Mouse (Mus musculus) forebrain, embryonic 16.5 days (tissue): ENCODE measurements around the gene Slc16a3. TPM values are rescaled to one million over a fixed set of nuclear protein-coding genes. Genes with fewer than 3 reads are reported as not detected.

Source experiments
- ATAC-seq: fragments of 200-750 bp; cut with Nextera tagmentation; 2 replicates; pipeline ENCODE4 v1.8.0; 2017; ENCODE audit warnings: mild to moderate bottlenecking, moderate library complexity
- H3K27ac ChIP-seq: fragments of 300-500 bp; sonication (generic); 2 replicates; pipeline ENCODE4 v1.5.1; 2014; ENCODE audit warnings: low read length, control low read depth
- H3K27me3 ChIP-seq: fragments of 300-500 bp; sonication (generic); replicated peaks from 2 replicates; pipeline ENCODE4 v1.6.1; 2014; ENCODE audit warnings: low read length; ENCODE audit not compliant: control insufficient read depth, insufficient read depth
- H3K36me3 ChIP-seq: fragments of 300-500 bp; sonication (generic); 2 replicates; pipeline ENCODE4 v1.6.1; 2014; ENCODE audit not compliant: control insufficient read depth, insufficient read depth
- H3K4me1 ChIP-seq: fragments of 300-500 bp; sonication (generic); replicated peaks from 2 replicates; pipeline ENCODE4 v1.6.1; 2014; ENCODE audit warnings: low read length; ENCODE audit not compliant: control insufficient read depth, insufficient read depth
- H3K4me2 ChIP-seq: fragments of 300-500 bp; sonication (generic); 2 replicates; pipeline ENCODE4 v1.6.1; 2014; ENCODE audit warnings: mild to moderate bottlenecking, low read length, control low read depth
- H3K4me3 ChIP-seq: fragments of 300-500 bp; sonication (generic); replicated peaks from 2 replicates; pipeline ENCODE4 v1.5.1; 2014; ENCODE audit warnings: mild to moderate bottlenecking, low read length, control low read depth
- H3K9ac ChIP-seq: fragments of 300-500 bp; sonication (generic); replicated peaks from 2 replicates; pipeline ENCODE4 v1.6.1; 2014; ENCODE audit warnings: low read depth, low read length, control low read depth
- H3K9me3 ChIP-seq: fragments of 300-500 bp; sonication (generic); 2 replicates; pipeline ENCODE4 v1.6.1; 2016; ENCODE audit warnings: low read length; ENCODE audit not compliant: control insufficient read depth
- WGBS: fragments of 180-500 bp; shearing (Covaris S2); extraction: QIAGEN DNeasy Blood & Tissue Kit; methylation state at CpG from one replicate; pipeline ENCODE4 v1.1.7; 2014; 5-methylcytosine and 5-hydroxymethylcytosine counted together
- polyA plus RNA-seq: library from polyadenylated mRNA; unstranded; fragments of >200 nt; fragmentation: Nextera tagmentation; extraction: Ambion mirVana; gene quantifications from 2 replicates; pipeline ENCODE4 v1.2.1, GENCODE M21; 2015

Gene Slc16a3
- polyA plus RNA-seq, 1 experiment from 2014 or later: 9.5 TPM

GRCm38 (mm10) chr11:120954936-120955335 is 6.7 kb downstream of the Slc16a3 start:
- Histone ChIP-seq H3K27ac (no peak overlapping the region), H3K27me3 (peaks cover 6% of the 10 kb centered on the region), H3K9ac (no peak overlapping the region), H3K36me3 (peaks cover 10% of the 10 kb centered on the region; the same call in 1 of the 2 replicates), H3K4me1 (peaks cover 12% of the 10 kb centered on the region), H3K4me2 (no peak overlapping the region), H3K9me3 (no peaks in the 10 kb centered on the region), H3K4me3 (no peak overlapping the region)
- ATAC-seq: no peak
- WGBS: 86% methylated on average over 5 of the region's 5 CpGs

GRCm38 (mm10) chr11:120955701-120956100 is 7.4 kb downstream of the Slc16a3 start:
- H3K4me3 ChIP-seq: no peak overlapping the region
- H3K9ac ChIP-seq: no peak overlapping the region
- 94% methylated on average over 8 of the region's 8 CpGs for WGBS
- H3K36me3 ChIP-seq: peaks cover 10% of the 10 kb centered on the region; the same call in 1 of the 2 replicates
- H3K9me3 ChIP-seq: no peaks in the 10 kb centered on the region
- no peak for ATAC-seq
- H3K4me1 ChIP-seq: peaks cover 5% of the 10 kb centered on the region
- no peak overlapping the region for H3K27ac ChIP-seq
- no peaks in the 10 kb centered on the region for H3K27me3 ChIP-seq
- H3K4me2 ChIP-seq: no peak overlapping the region

- Histone ChIP-seq H3K4me2 (no peak overlapping the region), H3K27ac (no peak overlapping the region), H3K9ac (no peak overlapping the region), H3K4me3 (no peak overlapping the region), H3K36me3 (peaks cover 14% of the 10 kb centered on the region), H3K27me3 (no peaks in the 10 kb centered on the region), H3K4me1 (no peaks in the 10 kb centered on the region), H3K9me3 (no peaks in the 10 kb centered on the region)
- no peak for ATAC-seq
- 69% methylated on average over 8 of the region's 8 CpGs for WGBS
These were observed 8.8 kb downstream of the Slc16a3 start for GRCm38 (mm10) chr11:120957052-120957451.

GRCm38 (mm10) chr11:120957731-120958257 is 9.5 kb downstream of the Slc16a3 start:
- ATAC-seq: no peak
- no peaks in the 10 kb centered on the region for H3K9me3 ChIP-seq
- WGBS: 77% methylated on average over 15 of the region's 15 CpGs
- H3K9ac ChIP-seq: no peak overlapping the region
- H3K4me2 ChIP-seq: no peak overlapping the region
- H3K4me1 ChIP-seq: no peaks in the 10 kb centered on the region
- no peaks in the 10 kb centered on the region for H3K27me3 ChIP-seq
- no peak overlapping the region for H3K4me3 ChIP-seq
- no peak overlapping the region for H3K27ac ChIP-seq
- H3K36me3 ChIP-seq: peaks cover 20% of the 10 kb centered on the region

GRCm38 (mm10) chr11:120959066-120959465 is 10.8 kb downstream of the Slc16a3 start:
- ATAC-seq: no peak
- peaks cover 27% of the 10 kb centered on the region for H3K36me3 ChIP-seq
- H3K4me2 ChIP-seq: no peak overlapping the region
- H3K27ac ChIP-seq: no peak overlapping the region
- no peaks in the 10 kb centered on the region for H3K9me3 ChIP-seq
- no peaks in the 10 kb centered on the region for H3K4me1 ChIP-seq
- no peak overlapping the region for H3K9ac ChIP-seq
- H3K27me3 ChIP-seq: no peaks in the 10 kb centered on the region
- H3K4me3 ChIP-seq: no peak overlapping the region
- WGBS: 88% methylated on average over 17 of the region's 18 CpGs

- no peak overlapping the region for H3K4me3 ChIP-seq
- no peak overlapping the region for H3K9ac ChIP-seq
- WGBS: 83% methylated on average over 3 of the region's 3 CpGs
- no peaks in the 10 kb centered on the region for H3K27me3 ChIP-seq
- no peaks in the 10 kb centered on the region for H3K4me1 ChIP-seq
- no peaks in the 10 kb centered on the region for H3K9me3 ChIP-seq
- H3K36me3 ChIP-seq: peaks cover 27% of the 10 kb centered on the region
- no peak for ATAC-seq
- no peak overlapping the region for H3K4me2 ChIP-seq
- no peak overlapping the region for H3K27ac ChIP-seq
These were observed 11.3 kb downstream of the Slc16a3 start for GRCm38 (mm10) chr11:120959564-120959963.

- Histone ChIP-seq H3K4me3 (no peak overlapping the region), H3K36me3 (peaks cover 33% of the 10 kb centered on the region), H3K4me1 (no peaks in the 10 kb centered on the region), H3K27me3 (no peaks in the 10 kb centered on the region), H3K9me3 (no peaks in the 10 kb centered on the region), H3K4me2 (no peak overlapping the region), H3K9ac (no peak overlapping the region), H3K27ac (no peak overlapping the region)
- no peak for ATAC-seq
- 71% methylated on average over 1 of the region's 1 CpGs for WGBS
These were observed 12.0 kb downstream of the Slc16a3 start for GRCm38 (mm10) chr11:120960248-120960647.

- ATAC-seq: no peak
- H3K4me2 ChIP-seq: no peak overlapping the region
These were observed 13.3 kb downstream of the Slc16a3 start for GRCm38 (mm10) chr11:120961594-120961993.

GRCm38 (mm10) chr11:120962050-120962771 is 13.9 kb downstream of the Slc16a3 start:
- Histone ChIP-seq H3K27ac (no peak overlapping the region), H3K27me3 (no peaks in the 10 kb centered on the region), H3K4me1 (no peaks in the 10 kb centered on the region), H3K9me3 (no peaks in the 10 kb centered on the region), H3K9ac (no peak overlapping the region), H3K4me2 (no peak overlapping the region), H3K36me3 (peaks cover 44% of the 10 kb centered on the region), H3K4me3 (no peak overlapping the region)
- 90% methylated on average over 13 of the region's 13 CpGs for WGBS
- ATAC-seq: no peak

More at GRCm38 (mm10) chr11:120961594-120961993, 13.3 kb downstream of the Slc16a3 start:
- Histone ChIP-seq H3K27me3 (no peaks in the 10 kb centered on the region), H3K4me1 (no peaks in the 10 kb centered on the region), H3K9ac (no peak overlapping the region), H3K4me3 (no peak overlapping the region), H3K27ac (no peak overlapping the region), H3K9me3 (no peaks in the 10 kb centered on the region), H3K36me3 (peaks cover 40% of the 10 kb centered on the region)
- 80% methylated on average over 7 of the region's 7 CpGs for WGBS
